Mouse (Mus musculus) myocyte (in vitro differentiated cells): Measurements from ENCODE around the gene Grsf1. TPM values are rescaled to one million over a fixed set of nuclear protein-coding genes. Genes with fewer than 3 reads are reported as not detected.

ENCODE experiments used
- H3K27me3 ChIP-seq: one replicate; pipeline ENCODE4 v1.6.1; 2011; ENCODE audit not compliant: control insufficient read depth, insufficient read depth, insufficient read length
- H3K36me3 ChIP-seq: one replicate; pipeline ENCODE4 v1.6.1; 2011; ENCODE audit not compliant: control insufficient read depth, insufficient read depth
- H3K4me2 ChIP-seq: one replicate; pipeline ENCODE4 v1.6.1; 2011; ENCODE audit warnings: low read depth, control low read depth
- H3K4me3 ChIP-seq: one replicate; pipeline ENCODE4 v1.5.1; 2011; ENCODE audit warnings: mild to moderate bottlenecking, control low read depth, moderate library complexity
- H3K79me2 ChIP-seq: one replicate; pipeline ENCODE4 v1.6.1; 2011; ENCODE audit not compliant: control insufficient read depth, insufficient read depth
- H3ac ChIP-seq: one replicate; pipeline ENCODE4 v1.6.1; 2011; ENCODE audit not compliant: control insufficient read depth, insufficient read length
- CEBPB ChIP-seq: IDR thresholded peaks from 2 replicates; pipeline ENCODE4 v1.6.1; 2011; ENCODE audit warnings: mild to moderate bottlenecking, moderate library complexity; ENCODE audit not compliant: poor library complexity, insufficient read depth, severe bottlenecking
- E2F4 ChIP-seq: IDR thresholded peaks from one replicate; pipeline ENCODE4 v1.6.1; 2011; ENCODE audit warnings: mild to moderate bottlenecking, control low read depth, moderate library complexity; ENCODE audit not compliant: insufficient read depth
- MAX ChIP-seq: IDR thresholded peaks from one replicate; pipeline ENCODE4 v1.6.1; 2011; ENCODE audit warnings: low read depth, mild to moderate bottlenecking, control low read depth
- MYOD1 ChIP-seq, 3 experiments: IDR thresholded peaks; one replicate each; pipeline ENCODE4 v1.6.1; 2011; ENCODE audit warnings: control low read depth in 2 of 3, low read depth in 2 of 3, mild to moderate bottlenecking in 2 of 3, moderate library complexity in 1 of 3; ENCODE audit not compliant: insufficient read length in 2 of 3, control insufficient read depth in 1 of 3
- MYOG ChIP-seq, 3 experiments: IDR thresholded peaks; one replicate each; pipeline ENCODE4 v1.6.1; 2011; ENCODE audit warnings: control low read depth in 2 of 3, low read depth in 2 of 3, mild to moderate bottlenecking in 2 of 3; ENCODE audit not compliant: insufficient read length in 2 of 3, control insufficient read depth in 1 of 3, insufficient read depth in 1 of 3
- POLR2A ChIP-seq: IDR thresholded peaks from one replicate; pipeline ENCODE4 v1.6.1; 2011; ENCODE audit warnings: low read depth, mild to moderate bottlenecking, control low read depth, moderate library complexity; ENCODE audit not compliant: insufficient read length
- POLR2AphosphoS2 ChIP-seq: IDR thresholded peaks from one replicate; pipeline ENCODE4 v1.6.1; 2011; ENCODE audit warnings: low read depth, control low read depth; ENCODE audit not compliant: insufficient read length
- REST ChIP-seq: IDR thresholded peaks from one replicate; pipeline ENCODE4 v1.6.1; 2011; ENCODE audit warnings: mild to moderate bottlenecking, control low read depth, moderate library complexity; ENCODE audit not compliant: insufficient read depth, insufficient read length
- SRF ChIP-seq: IDR thresholded peaks from one replicate; pipeline ENCODE4 v1.6.1; 2011; ENCODE audit warnings: low read depth; ENCODE audit not compliant: control insufficient read depth, insufficient read length
- TCF12 ChIP-seq: IDR thresholded peaks from one replicate; pipeline ENCODE4 v1.6.1; 2011; ENCODE audit warnings: mild to moderate bottlenecking, control low read depth; ENCODE audit not compliant: poor library complexity, insufficient read depth, severe bottlenecking
- TCF3 ChIP-seq: IDR thresholded peaks from one replicate; pipeline ENCODE4 v1.6.1; 2011; ENCODE audit warnings: low read depth, control low read depth; ENCODE audit not compliant: insufficient read length
- USF1 ChIP-seq: IDR thresholded peaks from one replicate; pipeline ENCODE4 v1.6.1; 2011; ENCODE audit warnings: low read depth, mild to moderate bottlenecking, control low read depth, moderate library complexity
- polyA plus RNA-seq: library from polyadenylated mRNA; unstranded; fragments of >200 nt; fragmentation: generic; extraction: Trizol; gene quantifications from one replicate; pipeline ENCODE4 v1.2.1, GENCODE M21; 2012; ENCODE audit warnings: missing spikeins

The Grsf1 gene
- polyA plus RNA-seq, 1 experiment: 29.5 TPM

DNA sequence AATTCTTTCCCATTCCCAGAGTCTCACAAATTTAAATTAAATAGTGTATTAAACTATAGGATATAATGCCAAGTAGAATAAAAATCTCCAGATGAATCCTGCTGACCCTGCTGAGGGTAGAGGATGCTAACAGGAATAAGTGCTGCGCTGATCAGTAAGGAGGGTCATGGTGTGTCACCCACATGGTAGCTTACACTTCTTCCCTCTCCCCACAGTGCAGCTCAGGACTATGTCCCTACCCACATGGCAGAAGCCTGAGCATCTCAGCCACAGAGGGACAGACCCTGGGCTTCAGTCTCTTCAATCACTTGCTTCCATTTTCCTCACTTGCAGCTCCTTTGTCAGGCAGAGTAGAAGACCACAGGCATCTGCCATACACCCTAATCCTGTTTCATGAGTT lies 18.1 kb downstream of the Grsf1 start:
- TF ChIP-seq POLR2A (no peak), POLR2AphosphoS2 (peak; percentile 45)
- H3K4me2 ChIP-seq: no peak overlapping the region
- no peak overlapping the region for H3ac ChIP-seq

DNA sequence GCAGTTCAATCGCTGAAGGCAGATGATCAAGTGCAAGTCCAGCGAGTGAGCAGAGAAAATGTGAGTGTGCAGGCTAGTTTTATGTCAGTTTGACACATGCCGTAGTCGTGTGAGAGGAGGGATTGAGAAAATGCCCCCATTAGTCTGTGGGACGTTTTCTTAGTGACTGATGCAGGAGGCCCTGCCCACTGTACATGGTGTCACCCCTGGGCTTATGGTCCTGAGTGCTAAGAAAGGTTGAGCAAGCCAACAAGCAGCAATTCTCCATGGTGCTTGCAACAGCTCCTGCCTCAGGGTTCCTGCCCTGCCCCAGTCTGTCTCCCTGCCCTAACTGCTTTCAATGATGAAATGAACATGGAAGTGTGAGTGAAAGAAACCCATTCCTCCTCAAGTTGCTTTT lies 23.4 kb downstream of the Grsf1 start:
- H3ac ChIP-seq: no peak overlapping the region
- no peaks in the 10 kb centered on the region for H3K27me3 ChIP-seq
- no peak overlapping the region for H3K4me3 ChIP-seq
- H3K79me2 ChIP-seq: no peaks in the 10 kb centered on the region
- no peak for TF ChIP-seq MYOG (IDR thresholded peaks at IDR 0.05; ENCODE audit: control insufficient read depth in 1 of 3, insufficient read depth in 1 of 3, insufficient read length in 2 of 3, low read depth in 2 of 3)
- TF ChIP-seq E2F4: no peak
- H3K4me2 ChIP-seq: no peak overlapping the region
- H3K36me3 ChIP-seq: peaks cover 5% of the 10 kb centered on the region

More for the DNA sequence above, 18.1 kb downstream of the Grsf1 start:
- Histone ChIP-seq H3K4me3 (no peak overlapping the region), H3K79me2 (no peaks in the 10 kb centered on the region), H3K27me3 (no peaks in the 10 kb centered on the region), H3K36me3 (peaks cover 14% of the 10 kb centered on the region)

DNA sequence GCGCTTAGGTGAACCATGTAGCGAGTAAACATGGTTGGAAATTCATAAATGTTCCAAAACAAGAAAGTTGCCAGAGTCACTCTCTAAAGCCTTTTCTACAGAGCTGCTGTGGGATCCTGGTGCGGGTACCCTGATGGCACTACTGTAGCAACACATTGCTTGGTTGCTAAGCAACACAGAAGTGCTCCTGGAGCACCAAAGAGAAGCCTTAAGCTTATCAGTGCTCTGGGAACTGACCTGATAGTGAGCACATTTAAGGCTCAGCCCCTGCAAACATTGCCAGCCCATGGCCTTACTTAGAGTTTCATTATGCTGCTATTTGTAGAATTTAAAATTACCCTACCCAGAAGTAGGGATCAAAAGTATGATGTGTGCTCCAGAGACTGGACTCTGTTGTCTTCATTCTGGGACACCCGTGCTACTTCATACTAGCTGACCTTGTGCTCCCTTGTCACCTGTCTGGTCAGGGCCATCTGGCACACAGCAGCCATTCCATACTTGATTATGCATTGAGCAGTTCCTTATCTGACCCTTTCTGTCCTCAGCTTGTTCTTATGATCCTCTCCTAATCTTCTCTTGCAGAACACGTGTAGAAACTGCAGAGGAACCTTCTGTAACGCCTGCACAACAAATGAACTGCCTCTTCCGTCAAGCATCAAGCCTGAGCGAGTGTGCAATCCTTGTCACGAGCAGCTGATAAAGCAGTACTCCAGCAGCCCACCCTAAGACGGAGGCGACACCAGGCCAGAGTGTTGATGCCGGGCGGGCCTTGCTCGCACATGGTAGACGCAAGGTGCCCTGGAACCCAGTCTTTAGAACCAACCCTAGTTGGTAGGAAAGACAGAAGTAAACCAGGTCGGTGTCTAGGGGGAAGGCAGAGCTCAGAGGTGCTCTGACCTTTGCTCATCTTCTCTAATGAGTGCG lies 26.5 kb downstream of the Grsf1 start:
- no peak overlapping the region for H3K4me2 ChIP-seq
- no peak overlapping the region for H3ac ChIP-seq
- peaks cover 5% of the 10 kb centered on the region for H3K36me3 ChIP-seq
- H3K4me3 ChIP-seq: no peak overlapping the region
- H3K79me2 ChIP-seq: no peaks in the 10 kb centered on the region
- H3K27me3 ChIP-seq: no peaks in the 10 kb centered on the region
- TF ChIP-seq MAX (no peak), TCF3 (no peak), CEBPB (no peak), REST (no peak), MYOD1 (IDR thresholded peaks at IDR 0.05; ENCODE audit: control insufficient read depth in 1 of 3, insufficient read length in 2 of 3, low read depth in 2 of 3) (no peak), SRF (no peak), TCF12 (no peak), USF1 (no peak), POLR2A (no peak), MYOG (IDR thresholded peaks at IDR 0.05; ENCODE audit: control insufficient read depth in 1 of 3, insufficient read depth in 1 of 3, insufficient read length in 2 of 3, low read depth in 2 of 3) (no peak), POLR2AphosphoS2 (no peak), E2F4 (no peak)

DNA sequence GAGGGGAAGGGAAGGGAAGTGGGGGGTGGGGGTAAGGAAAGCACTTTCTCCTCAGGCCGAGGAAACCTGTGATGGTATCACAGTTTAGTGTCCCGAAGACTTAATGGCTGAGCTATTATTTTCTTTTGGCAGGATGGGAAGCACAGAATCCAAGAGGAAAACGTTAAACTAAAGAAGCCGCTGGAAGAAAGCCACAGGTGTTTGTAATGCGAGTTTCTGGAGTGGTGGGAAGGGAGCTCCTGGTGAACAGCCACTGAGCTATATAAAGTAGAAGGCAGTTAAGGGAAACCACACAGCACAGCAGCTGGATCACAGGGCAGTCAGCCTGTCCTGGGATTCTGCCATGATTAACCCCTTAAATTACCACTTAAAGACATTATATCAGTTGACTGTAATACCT lies 30.6 kb downstream of the Grsf1 start:
- H3ac ChIP-seq: no peak overlapping the region
- H3K27me3 ChIP-seq: no peaks in the 10 kb centered on the region
- TF ChIP-seq MYOG (IDR thresholded peaks at IDR 0.05; ENCODE audit: control insufficient read depth in 1 of 3, insufficient read depth in 1 of 3, insufficient read length in 2 of 3, low read depth in 2 of 3) (peak in 1 of 3 experiments; percentile 3), MYOD1 (IDR thresholded peaks at IDR 0.05; ENCODE audit: control insufficient read depth in 1 of 3, insufficient read length in 2 of 3, low read depth in 2 of 3) (peak in 1 of 3 experiments; percentile 48), MAX (no peak)
- no peak overlapping the region for H3K4me3 ChIP-seq
- no peaks in the 10 kb centered on the region for H3K79me2 ChIP-seq
- H3K36me3 ChIP-seq: no peaks in the 10 kb centered on the region
- H3K4me2 ChIP-seq: no peak overlapping the region

DNA sequence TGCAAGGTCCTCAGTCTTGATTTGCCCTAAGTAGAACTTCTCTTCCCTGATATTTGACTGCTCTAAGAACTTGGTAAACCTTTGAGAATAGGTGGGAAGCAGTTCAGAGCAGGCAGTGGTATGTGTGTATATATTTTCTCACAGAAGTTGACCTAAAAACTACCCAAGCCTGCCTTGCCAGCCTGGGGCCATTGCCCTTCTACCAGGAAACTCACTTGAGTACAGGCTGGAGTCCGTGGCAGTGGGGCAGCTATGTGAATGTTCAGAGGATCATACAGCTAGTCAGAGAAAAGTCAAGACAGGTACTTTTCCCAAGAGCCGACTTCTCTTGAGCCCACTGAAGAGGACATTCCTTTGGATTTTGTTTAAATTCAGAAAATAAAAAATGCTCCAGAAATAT lies 31.1 kb downstream of the Grsf1 start:
- Histone ChIP-seq H3ac (no peak overlapping the region), H3K36me3 (peaks cover 1% of the 10 kb centered on the region), H3K4me2 (no peak overlapping the region)

More for the DNA sequence above, 31.1 kb downstream of the Grsf1 start:
- no peaks in the 10 kb centered on the region for H3K27me3 ChIP-seq
- H3K4me3 ChIP-seq: no peak overlapping the region
- TF ChIP-seq SRF (no peak), POLR2A (no peak), TCF12 (no peak), MYOG (IDR thresholded peaks at IDR 0.05; ENCODE audit: control insufficient read depth in 1 of 3, insufficient read depth in 1 of 3, insufficient read length in 2 of 3, low read depth in 2 of 3) (no peak), MYOD1 (IDR thresholded peaks at IDR 0.05; ENCODE audit: control insufficient read depth in 1 of 3, insufficient read length in 2 of 3, low read depth in 2 of 3) (no peak), USF1 (no peak), TCF3 (no peak), MAX (no peak), E2F4 (no peak), POLR2AphosphoS2 (no peak), REST (no peak)
- no peaks in the 10 kb centered on the region for H3K79me2 ChIP-seq
